Mouse (Mus musculus): ENCODE data around the gene Rtn4rl1.

The Rtn4rl1 gene

GRCm38 (mm10) chr11:75189713-75190370, 3.7 kb upstream of the Rtn4rl1 start:
- DNase-seq (ENCODE audit: low read depth), result no peak

GRCm38 (mm10) chr11:75190371-75190724, 3.2 kb upstream of the Rtn4rl1 start:
- DNase-seq (ENCODE audit: low read depth), result peak; percentile 89

GRCm38 (mm10) chr11:75190905-75191441, 2.6 kb upstream of the Rtn4rl1 start, which contains the start of gene Dph1:
TSS of gene Dph1 (minus strand) at chr11:75191241.
- no peak for DNase-seq (ENCODE audit: low read depth)

- no peak for DNase-seq (ENCODE audit: low read depth)
These were observed 1.7 kb upstream of the Rtn4rl1 start for GRCm38 (mm10) chr11:75191841-75192240.

- no peak for DNase-seq (ENCODE audit: low read depth)
These were observed 1.0 kb upstream of the Rtn4rl1 start for GRCm38 (mm10) chr11:75192336-75193214.

- DNase-seq (ENCODE audit: low read depth), result no peak
These were observed 702 bp downstream of the Rtn4rl1 start for GRCm38 (mm10) chr11:75194121-75194849.

- no peak for DNase-seq (ENCODE audit: low read depth)
These were observed 1.4 kb downstream of the Rtn4rl1 start for GRCm38 (mm10) chr11:75194850-75195461.

GRCm38 (mm10) chr11:75196131-75196530, 2.5 kb downstream of the Rtn4rl1 start:
- DNase-seq (ENCODE audit: low read depth), result no peak

GRCm38 (mm10) chr11:75197956-75198355, 4.4 kb downstream of the Rtn4rl1 start:
- no peak for DNase-seq (ENCODE audit: low read depth)

GRCm38 (mm10) chr11:75198792-75199191, 5.2 kb downstream of the Rtn4rl1 start:
- no peak for DNase-seq (ENCODE audit: low read depth)

- DNase-seq (ENCODE audit: low read depth), result no peak
These were observed 6.4 kb downstream of the Rtn4rl1 start for GRCm38 (mm10) chr11:75199951-75200350.

- DNase-seq (ENCODE audit: low read depth), result no peak
These were observed 7.4 kb downstream of the Rtn4rl1 start for GRCm38 (mm10) chr11:75200935-75201334.

GRCm38 (mm10) chr11:75201721-75202120, 8.1 kb downstream of the Rtn4rl1 start:
- DNase-seq (ENCODE audit: low read depth), result no peak

GRCm38 (mm10) chr11:75203926-75204325, 10.3 kb downstream of the Rtn4rl1 start:
- DNase-seq (ENCODE audit: low read depth), result no peak

- no peak for DNase-seq (ENCODE audit: low read depth)
These were observed 10.9 kb downstream of the Rtn4rl1 start for GRCm38 (mm10) chr11:75204472-75204871.

GRCm38 (mm10) chr11:75206347-75206746, 12.8 kb downstream of the Rtn4rl1 start:
- no peak for DNase-seq (ENCODE audit: low read depth)

GRCm38 (mm10) chr11:75209363-75209762, 15.8 kb downstream of the Rtn4rl1 start:
- DNase-seq (ENCODE audit: low read depth), result no peak

- no peak for DNase-seq (ENCODE audit: low read depth)
These were observed 16.5 kb downstream of the Rtn4rl1 start for GRCm38 (mm10) chr11:75210093-75210492.

GRCm38 (mm10) chr11:75210755-75211154, 17.2 kb downstream of the Rtn4rl1 start:
- no peak for DNase-seq (ENCODE audit: low read depth)

- no peak for DNase-seq (ENCODE audit: low read depth)
These were observed 18.6 kb downstream of the Rtn4rl1 start for GRCm38 (mm10) chr11:75212031-75212667.

GRCm38 (mm10) chr11:75212876-75213275, 19.3 kb downstream of the Rtn4rl1 start:
- DNase-seq (ENCODE audit: low read depth), result no peak
